Mouse (Mus musculus): ENCODE data around the gene Fbxo39.
"Not testable (repeated sequence)": the region's sequence is repeated elsewhere in the genome, so short reads cannot be mapped to it uniquely, and the experiment has no call there.

Gene Fbxo39

GRCm38 (mm10) chr11:72311355-72312001 lies 2.8 kb upstream of the Fbxo39 start:
- no peak for DNase-seq (ENCODE audit: low read depth, low spot score)

DNA sequence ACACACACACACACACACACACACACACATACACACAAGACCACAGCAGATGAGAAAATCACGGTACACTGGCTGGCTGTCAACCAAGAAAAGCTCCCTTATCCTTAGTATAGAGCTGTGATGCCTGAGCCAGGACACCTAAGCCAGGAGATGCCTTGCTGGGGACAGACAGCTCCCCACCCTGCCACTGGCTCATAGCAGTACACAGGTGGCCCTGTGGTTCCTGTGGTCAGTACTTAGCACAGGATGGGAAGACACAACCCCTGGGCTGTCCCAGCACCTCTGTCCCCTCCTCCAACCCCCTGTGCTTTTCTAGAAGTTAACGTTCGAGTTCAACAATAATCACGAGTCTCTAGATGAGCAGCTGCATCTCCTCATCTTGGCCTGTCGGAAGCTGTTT lies 3.8 kb downstream of the Fbxo39 start:
- DNase-seq (ENCODE audit: low read depth, low spot score) = no peak

- DNase-seq (ENCODE audit: low read depth, low spot score) = peak; percentile 50
Observed at GRCm38 (mm10) chr11:72324431-72324830, 10.2 kb downstream of the Fbxo39 start.

DNA sequence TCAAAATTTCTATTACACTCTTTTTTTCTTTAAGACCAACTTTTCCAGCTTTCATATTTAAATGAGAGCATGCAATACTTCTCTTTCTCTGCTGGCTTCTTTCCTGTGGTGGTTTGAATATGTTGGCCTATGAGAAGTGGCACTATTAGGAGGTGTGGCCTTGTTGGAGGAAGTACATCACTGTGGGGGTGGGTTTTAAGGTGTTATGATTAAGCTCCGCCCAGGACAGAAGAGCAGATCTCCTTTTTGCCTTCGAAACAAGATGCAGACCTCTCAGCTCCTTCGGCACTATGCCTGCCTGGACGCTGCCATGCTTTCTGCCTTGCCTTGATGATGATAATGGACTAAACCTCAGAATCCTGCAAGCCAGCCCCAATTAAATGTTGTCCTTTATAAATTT lies 11.5 kb downstream of the Fbxo39 start:
- no peak for DNase-seq (ENCODE audit: low read depth, low spot score)

DNA sequence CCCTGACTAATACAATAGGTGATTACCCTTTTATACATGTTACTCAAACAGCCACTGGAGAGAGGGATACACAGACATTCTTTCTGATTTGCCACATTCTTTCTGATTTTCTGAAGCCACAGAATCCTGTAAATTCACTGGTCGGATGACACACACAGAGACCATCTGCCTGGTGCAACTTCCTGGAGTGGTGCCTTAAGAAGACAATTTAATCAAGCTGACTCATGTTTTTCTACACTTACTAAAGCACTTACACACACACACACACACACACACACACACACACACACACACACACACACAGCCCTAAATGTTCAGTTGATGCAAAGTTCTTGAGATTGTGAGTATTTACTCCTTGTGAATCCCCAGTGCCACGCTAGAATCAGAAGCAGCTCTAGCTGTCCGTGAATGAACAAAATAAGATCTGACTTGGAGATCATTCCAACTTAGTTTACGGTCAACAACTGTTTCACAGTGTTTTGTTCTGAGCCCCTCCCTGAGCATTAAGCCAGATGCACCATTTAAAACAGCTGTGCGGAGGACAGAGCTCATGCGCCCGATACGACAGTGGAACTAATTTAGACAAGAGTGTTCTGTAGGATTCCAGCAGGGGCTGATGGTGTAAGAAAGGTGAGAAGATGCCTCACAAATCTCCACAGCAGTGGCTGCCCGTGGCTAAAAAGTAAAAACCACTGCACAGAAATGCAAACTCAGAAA lies 18.9 kb downstream of the Fbxo39 start:
- no peak for DNase-seq (ENCODE audit: low read depth, low spot score)

GRCm38 (mm10) chr11:72334653-72335052 lies 20.4 kb downstream of the Fbxo39 start:
- no peak for DNase-seq (ENCODE audit: low read depth, low spot score)

- DNase-seq (ENCODE audit: low read depth, low spot score) = no peak
Observed at GRCm38 (mm10) chr11:72336726-72337125, 22.5 kb downstream of the Fbxo39 start.

DNA sequence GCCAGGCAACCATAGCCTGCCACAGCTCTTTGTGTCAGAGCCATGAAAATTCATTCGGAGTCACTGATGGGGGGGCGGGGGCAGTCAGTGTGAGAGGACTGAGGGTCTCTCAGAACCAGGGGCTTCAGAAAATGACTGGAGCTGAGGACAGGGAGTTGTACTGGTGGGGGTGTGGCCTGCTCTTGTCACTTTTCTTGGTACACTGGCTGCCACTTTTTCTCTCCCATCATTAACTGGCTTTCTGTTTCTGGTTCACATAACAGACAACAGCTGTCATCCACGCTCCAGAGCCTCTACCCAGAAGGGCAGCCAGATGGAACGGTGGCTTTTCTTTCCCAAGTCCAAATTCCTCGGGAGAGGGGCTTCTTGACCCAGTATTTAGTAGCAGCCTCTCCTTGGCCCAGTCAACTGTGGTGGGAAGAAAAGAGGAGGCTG lies 24.2 kb downstream of the Fbxo39 start:
- no peak for DNase-seq (ENCODE audit: low read depth, low spot score)

GRCm38 (mm10) chr11:72339716-72340115 lies 25.5 kb downstream of the Fbxo39 start:
- no peak for DNase-seq (ENCODE audit: low read depth, low spot score)

DNA sequence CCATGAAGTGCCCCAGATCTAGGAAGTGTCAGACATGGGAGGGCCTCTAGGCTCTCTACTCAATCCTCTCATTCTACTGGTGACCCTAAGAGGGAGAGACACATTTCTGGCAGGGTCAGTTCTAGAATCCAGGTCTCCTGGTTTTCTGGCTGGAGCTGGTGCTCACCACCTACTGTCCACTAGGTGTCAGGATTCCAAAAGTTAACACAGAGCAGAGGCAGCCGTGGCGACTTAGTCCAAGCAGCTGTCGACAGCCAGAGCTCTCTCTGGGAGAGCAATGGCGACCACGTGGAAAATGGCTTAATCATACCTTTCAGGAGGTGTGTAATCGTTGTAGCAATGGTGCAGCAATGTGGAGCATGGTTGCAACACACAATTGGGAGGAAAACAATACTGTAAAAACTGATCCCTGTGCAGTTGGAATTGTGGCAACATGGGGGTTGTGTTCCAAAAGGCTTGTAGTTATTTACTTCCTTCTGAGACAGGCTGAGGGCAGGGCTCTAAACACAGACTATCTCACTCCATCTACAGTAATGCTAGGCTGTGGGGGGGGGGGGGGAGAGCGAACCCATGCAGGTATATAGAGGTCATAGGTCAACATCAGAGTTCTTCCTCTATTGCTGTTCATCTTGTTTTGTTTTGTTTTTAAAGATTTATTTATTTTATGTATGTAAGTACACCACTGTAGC lies 28.4 kb downstream of the Fbxo39 start:
- DNase-seq (ENCODE audit: low read depth, low spot score) = peak; percentile 57

- DNase-seq (ENCODE audit: low read depth, low spot score) = not testable (repeated sequence)
Observed at GRCm38 (mm10) chr11:72343238-72343625, 29.0 kb downstream of the Fbxo39 start.

- peak; percentile 55 for DNase-seq (ENCODE audit: low read depth, low spot score)
Observed at GRCm38 (mm10) chr11:72343904-72344303, 29.7 kb downstream of the Fbxo39 start.

DNA sequence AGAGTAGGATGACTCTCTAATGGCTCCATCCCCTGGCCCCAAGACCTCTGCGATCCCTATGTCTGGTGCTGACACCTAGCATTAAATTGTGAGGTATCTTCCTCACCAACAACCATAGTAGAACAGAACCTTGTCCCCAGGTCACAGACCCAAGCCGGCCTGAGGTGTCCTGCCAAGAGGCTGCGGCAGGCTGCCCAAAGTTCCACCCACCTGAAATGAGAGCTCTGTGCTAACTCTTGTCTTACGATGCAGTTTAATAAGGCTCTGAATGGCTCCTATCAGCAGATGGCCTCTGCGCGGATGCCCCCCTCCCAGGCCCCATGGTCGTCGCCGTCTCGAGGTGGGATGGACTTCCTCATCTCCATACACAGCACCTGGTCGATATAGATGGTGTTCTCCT lies 30.2 kb downstream of the Fbxo39 start:
- no peak for DNase-seq (ENCODE audit: low read depth, low spot score)

DNA sequence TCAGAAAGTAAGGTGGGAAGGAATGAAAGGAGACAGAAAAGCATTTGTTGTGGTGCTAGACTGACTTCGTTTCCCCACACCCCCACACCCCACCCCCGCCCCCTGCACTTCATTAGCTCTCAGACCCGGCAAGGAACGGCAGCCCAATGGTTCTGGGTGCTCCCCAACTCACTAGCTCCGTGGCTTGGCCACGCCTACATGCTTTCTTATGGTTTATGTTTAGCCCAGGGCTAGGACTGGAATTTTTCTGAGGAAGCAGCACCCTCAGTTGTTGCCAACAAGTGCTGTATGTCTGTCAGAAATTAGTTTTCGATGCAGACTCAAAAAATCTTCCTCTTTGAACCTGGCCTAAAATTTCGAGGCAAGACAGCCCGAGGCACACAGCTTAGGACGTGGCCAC lies 34.3 kb downstream of the Fbxo39 start:
- DNase-seq (ENCODE audit: low read depth, low spot score) = no peak

DNA sequence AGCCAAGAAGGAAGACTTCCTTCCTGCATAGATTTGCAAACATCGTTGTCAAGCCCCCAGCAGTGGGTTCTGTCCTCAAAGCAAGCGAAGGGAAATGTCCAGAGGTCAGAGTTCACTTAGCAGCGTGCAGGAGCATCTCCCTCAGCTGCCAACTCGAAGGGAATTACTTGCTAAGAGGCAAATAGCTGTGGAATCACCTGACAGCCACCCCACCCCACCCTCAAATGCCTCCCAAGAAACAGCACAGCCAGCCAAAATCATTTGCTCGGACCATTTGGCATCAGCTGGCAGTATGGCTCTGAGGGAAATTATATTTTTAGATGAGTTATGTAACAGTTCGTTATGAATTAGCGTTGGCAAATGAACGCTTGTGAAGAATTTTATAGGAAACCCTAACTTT lies 34.8 kb downstream of the Fbxo39 start:
- no peak for DNase-seq (ENCODE audit: low read depth, low spot score)

GRCm38 (mm10) chr11:72349652-72350051 lies 35.4 kb downstream of the Fbxo39 start:
- no peak for DNase-seq (ENCODE audit: low read depth, low spot score)

DNA sequence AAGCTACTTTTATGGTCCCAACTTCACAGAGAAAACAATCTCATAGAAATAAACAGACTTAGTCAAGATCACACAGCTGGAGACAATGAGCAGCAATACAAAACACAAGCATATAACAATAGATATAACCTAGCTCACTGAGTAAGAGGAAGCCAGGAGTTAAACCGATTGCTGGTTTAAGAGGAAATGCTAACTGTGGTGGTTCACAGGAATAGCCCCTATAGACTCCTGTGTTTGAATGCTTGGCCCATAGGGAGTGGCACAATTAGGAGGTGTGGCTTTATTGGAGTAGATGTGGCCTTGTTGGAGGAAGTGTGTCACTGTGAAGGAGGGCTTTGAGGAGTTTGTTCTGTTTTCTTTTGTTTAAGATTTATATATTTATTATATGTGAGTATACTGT lies 38.0 kb downstream of the Fbxo39 start:
- DNase-seq (ENCODE audit: low read depth, low spot score) = no peak

GRCm38 (mm10) chr11:72353186-72353585 lies 38.9 kb downstream of the Fbxo39 start:
- no peak for DNase-seq (ENCODE audit: low read depth, low spot score)

DNA sequence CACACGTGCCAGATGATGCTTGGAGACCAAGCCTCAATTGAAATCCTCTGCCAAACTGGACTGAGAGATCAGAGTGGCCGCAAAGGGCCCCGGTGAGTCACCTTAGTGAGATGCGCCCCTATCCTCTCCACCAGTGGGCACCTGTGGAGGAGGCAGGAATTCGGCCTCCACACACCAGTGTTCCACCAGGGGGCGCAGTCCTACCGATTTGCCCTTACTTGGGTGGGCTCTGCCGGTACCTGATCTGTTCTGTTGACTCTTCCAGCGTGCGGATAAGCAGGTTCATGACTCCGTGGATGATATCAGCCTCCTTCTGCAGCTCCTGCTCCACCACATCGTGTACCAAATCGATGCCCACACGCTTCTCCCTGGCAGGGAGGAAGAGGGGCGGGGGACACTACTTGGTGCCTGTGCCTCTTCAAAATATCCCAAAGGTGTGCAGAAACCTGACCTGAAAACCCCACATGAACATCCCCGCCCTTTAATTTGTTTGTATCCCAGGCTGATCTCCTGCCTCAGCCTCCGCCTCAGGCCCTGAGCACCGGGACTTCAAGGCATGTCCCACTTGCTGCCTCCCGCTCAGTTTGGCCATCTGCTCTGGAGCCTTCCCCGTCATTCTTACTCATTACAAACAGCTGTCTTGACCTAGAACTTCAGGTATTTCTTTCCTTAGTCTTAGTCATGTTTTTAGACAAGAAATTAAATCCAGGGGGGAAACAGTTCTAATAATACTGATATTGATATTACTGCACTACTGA lies 40.9 kb downstream of the Fbxo39 start:
- DNase-seq (ENCODE audit: low read depth, low spot score) = peak; percentile 73

DNA sequence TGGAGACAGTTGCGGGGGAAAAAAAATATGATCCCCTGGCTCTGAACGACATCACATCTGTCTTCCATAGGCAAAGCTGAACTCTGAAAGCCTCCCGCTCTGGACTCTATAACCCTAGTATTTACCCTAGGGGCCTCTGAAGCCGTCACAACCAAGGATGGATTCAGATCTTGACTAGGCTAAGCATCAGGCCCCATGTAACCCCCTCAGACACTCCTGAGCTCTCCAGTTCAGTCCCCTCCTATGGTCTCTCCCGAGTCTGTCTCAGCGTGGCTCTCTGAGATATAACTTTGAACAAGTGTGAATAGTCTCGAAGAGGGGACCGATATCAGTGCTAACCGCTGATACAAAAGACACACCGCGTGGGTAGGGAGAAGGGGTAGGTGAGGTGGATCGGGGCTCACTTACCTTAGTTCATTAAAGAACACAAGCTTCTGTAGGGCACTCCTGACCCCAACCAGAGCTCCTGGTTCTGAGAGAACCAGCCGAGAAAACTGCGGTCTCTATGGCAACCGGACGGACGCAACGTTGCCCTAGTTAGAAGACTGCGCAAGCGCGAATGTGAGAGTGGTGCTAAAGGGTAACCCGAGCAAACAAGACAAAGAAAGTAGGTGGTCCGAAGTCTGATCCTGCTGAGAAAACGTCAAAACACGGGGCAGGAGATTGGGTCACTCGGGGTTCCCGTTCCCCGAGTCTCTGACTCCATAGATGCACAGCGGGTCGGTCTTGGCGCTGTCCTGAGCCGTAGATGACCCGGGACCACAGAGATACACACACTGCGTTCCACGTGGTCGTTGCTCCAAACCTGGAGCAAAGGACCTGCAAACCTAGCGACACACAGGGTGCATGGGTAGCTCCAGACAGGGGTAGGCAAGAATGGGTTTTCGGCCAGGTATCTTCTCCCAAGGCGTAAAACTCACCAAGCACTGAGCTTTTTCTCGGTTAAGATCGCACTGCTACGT lies 47.4 kb downstream of the Fbxo39 start:
- DNase-seq (ENCODE audit: low read depth, low spot score) = peak; percentile 39

DNA sequence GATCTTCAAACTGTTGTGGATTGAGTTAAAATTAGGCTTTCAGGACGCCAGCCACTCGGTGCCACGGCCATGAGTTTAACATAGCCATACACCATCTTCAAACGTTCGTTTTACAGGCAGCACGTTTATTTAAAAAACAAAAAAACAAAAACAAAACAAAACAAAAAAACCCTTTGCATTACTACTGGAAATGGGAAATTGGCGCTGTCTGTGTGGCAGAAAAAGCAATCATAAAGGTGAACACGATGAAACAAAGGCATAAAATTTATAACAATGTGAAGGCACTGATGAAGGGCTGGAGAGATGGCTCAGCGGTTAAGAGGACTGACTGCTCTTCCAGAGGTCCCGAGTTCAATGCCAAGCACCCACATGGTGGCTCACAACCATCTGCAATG lies 48.1 kb downstream of the Fbxo39 start, which contains the start of gene Tekt1:
Gene Tekt1 (minus strand): TSS at position 96 of the 395 bp plus-strand sequence.
- no peak for DNase-seq (ENCODE audit: low read depth, low spot score)

All from CD4-positive, CD25-positive, alpha-beta regulatory T cell, adult 2 months (primary cell).